Mouse (Mus musculus) adrenal gland, adult (tissue): Measurements from ENCODE around the gene Bcl2l1.

Experiments
- DNase-seq, 2 experiments: peaks; one replicate each; pipeline ENCODE4 v3.0.0; 2022 to 2023; ENCODE audit warnings: low spot score in 1 of 2; ENCODE audit not compliant: inconsistent age in 2 of 2

Gene Bcl2l1

GRCm38 (mm10) chr2:152804408-152805110, 27.0 kb downstream of the Bcl2l1 start:
- peak in 1 of 2 experiments; percentile 79 for DNase-seq

DNA sequence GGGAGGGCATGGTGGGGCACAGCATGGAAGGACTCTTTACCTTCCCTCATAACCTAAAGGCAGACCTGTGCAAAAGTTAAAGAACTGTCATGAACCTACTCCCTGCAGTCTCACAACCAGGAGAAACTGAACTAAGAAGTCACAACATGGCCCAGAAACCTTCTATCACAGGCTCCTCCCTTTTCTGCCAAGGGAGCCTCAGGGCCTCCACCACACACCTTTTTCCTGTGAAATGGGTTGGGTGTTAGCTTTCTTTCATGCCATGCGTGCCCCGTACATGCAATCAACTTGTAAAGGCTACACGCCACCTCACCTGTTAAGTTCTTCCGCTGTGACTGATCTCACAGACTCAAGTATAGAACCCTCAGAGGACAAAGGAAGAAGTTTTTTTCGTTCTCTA, 28.4 kb downstream of the Bcl2l1 start:
- DNase-seq: peak in 1 of 2 experiments; percentile 71

GRCm38 (mm10) chr2:152802303-152802702, 29.2 kb downstream of the Bcl2l1 start:
- no peak for DNase-seq

DNA sequence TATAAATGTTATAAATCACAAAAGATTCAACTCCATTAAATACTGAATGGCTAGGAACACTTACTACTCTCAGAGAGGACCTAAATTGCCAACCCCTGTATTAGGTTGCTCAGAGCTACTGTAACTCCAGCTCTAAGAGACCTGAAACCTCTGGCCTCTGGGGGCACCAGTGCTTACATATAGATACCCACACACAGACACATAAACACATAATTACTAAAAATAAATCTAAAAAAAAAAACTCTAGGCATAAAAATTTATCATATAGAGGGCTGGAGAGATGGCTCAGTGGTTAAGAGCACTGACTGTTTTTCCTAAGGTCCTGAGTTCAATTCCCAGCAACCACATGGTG, 30.8 kb downstream of the Bcl2l1 start:
- DNase-seq: no peak

GRCm38 (mm10) chr2:152799954-152800761, 31.4 kb downstream of the Bcl2l1 start:
- no peak for DNase-seq

DNA sequence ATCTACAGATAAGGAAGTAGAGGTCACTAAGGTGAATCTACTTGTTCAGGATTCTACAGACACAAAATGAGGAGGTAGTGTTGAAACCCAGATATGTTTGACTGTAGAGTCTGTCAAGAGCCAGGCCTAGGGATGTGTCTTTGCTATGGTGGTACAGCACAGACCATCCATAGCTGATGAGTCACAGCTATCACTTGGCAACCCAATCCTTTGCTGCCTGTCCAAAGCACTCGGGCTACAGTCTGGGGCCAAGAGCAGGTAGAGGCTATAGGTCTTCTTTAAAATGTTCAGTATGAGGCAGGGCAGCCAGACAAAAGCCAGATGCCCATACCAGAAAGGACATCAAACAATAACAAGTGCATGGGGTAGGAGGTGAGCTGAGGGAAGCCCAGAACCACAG, 33.9 kb downstream of the Bcl2l1 start:
- no peak for DNase-seq

GRCm38 (mm10) chr2:152794281-152794827, 37.2 kb downstream of the Bcl2l1 start:
- DNase-seq: no peak

DNA sequence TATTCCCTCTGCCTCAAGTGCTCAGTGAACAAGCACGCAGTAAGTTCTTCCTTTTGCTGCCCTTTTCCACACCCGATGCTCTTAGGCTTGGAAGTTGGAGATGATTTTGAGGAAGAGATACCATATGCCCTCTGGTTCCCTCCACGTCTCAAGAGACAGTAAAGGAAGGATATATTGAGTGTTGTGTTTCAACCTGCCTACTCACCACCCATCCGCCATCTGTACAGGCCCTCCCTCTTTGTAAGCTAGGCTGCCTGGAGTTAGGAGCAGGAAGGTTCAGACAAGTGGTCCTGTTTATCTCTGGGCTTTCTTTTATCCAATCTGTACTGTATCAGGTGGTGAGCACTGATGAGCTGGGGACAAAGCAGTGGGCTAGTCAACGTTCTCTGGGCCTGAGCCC, 38.1 kb downstream of the Bcl2l1 start:
- no peak for DNase-seq

DNA sequence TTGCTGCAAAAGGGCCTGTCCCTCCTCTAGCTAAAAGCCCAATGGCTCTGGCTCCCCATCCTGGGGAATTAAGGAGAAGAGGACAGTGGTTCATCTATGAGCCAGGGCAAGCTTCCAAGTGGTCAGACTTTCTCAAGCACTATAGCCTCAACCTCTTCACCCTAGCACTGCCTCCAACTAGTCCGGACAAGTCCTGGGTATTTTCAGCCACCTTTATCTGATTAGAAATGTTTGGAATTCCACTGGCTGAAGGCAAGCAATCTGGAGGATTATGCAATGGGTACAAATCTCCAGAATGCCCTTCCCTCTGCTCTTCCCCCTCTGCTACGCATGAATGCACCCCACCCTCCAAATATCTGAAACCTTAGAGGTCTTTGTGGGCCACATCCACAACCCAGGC, 39.1 kb downstream of the Bcl2l1 start:
- peak in 1 of 2 experiments; percentile 53 for DNase-seq

DNA sequence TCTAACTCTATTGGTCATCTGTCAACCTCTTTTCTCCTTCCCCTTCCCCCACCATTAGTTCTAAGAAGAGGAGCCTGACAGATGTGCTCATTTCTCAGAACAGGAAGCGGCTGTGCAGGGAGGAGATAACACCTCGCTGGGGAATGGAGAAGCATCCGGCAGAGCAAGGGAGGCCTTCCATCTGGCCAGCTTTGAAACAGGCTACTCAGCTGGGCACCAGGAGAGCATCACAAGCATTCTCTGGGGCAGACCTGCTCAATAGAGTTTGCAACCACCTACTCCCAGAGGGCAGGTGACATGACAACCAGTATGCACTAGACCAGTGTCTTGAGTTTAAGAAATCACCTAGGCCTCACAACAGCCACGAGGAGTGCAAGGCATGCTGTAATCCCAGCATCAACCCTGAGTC, 41.9 kb downstream of the Bcl2l1 start:
- peak; percentile 44 to 71 for DNase-seq

- DNase-seq: peak; percentile 63 to 81
These were observed 42.6 kb downstream of the Bcl2l1 start for GRCm38 (mm10) chr2:152788892-152789421.

GRCm38 (mm10) chr2:152787543-152787942, 44.0 kb downstream of the Bcl2l1 start:
- DNase-seq: no peak

DNA sequence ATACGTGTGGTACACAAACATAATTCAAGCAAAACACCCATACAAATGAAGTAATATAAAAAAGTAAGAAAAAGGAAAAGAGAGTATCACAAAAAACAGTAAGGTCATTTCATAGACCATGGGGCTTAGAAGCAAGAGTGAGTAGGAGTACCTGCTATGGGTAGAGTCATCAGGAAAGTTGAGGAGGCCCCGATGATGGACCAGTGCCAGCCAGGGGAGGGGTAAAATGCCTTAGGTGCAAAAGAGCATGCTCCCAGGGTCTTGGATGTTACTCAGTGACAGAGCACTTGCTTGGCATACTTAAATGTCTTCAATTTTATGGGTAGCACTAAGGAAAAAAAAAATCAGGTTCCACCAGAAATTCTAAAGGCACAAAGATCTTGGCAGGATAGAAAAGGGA, 44.4 kb downstream of the Bcl2l1 start:
- peak in 1 of 2 experiments; percentile 49 for DNase-seq

DNA sequence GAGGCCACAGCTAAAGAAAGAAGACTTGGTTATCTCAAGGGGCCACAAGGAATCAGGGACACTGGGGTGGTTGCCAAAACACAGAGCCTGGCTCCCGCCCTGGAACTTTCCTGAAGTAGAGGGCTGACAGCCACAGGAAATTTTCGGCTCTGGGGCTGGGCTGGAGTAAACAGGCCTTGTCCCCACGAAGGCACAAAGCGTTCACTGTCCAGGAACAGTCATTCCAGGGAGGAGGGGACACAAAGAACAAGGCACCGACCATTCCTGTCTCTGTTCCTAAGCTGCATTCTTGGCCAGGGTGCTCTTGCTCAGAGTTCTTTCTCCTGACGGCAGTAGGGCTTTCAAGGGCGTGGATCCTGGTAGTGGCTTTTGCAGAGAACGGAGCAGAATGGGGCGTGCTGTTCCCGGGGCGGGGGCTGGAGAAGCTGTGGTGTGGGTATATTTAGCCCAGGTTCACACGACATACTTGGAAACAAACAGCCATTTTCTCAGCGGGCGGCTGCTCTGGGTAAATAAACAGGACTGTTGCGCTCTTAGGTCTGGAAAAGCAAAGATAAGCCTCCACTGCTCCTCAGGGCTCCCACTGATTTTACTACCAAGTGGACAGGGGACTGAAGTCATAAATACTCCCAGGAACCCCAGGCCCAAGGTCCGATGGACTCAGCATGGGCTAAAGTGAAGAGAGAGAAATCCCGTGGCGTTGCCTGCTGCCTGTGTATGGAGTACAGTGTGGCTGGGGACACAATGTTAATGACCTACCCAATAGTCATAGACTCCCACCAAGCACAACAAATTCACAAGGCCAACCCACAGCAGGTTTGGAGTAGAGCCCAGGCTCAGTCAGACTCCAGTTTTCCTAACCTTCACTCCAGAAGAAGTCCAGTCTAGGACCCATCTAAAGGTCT, 45.8 kb downstream of the Bcl2l1 start:
- peak; percentile 91 to 92 for DNase-seq

GRCm38 (mm10) chr2:152784640-152785039, 46.9 kb downstream of the Bcl2l1 start:
- DNase-seq: peak in 1 of 2 experiments; percentile 55

DNA sequence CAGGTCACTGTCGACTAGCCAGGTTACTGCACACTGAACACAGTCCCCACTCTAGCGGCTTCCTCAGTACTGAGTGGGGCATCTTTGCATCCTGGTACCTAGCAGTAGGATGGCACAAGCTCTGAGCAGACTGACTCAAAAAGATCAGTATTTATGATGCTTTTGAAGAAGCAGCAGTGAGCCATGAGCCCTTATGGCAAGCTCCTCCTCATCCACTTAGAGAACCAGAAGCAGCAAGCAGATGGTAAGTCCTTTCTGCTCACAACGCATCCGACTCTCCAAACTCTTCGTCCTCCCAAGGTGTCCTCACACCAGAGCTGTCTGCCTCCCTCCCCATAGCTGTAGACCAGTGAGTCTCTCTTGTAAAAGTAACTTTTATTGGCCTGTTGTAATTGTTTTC, 48.3 kb downstream of the Bcl2l1 start:
- peak; percentile 24 to 51 for DNase-seq

DNA sequence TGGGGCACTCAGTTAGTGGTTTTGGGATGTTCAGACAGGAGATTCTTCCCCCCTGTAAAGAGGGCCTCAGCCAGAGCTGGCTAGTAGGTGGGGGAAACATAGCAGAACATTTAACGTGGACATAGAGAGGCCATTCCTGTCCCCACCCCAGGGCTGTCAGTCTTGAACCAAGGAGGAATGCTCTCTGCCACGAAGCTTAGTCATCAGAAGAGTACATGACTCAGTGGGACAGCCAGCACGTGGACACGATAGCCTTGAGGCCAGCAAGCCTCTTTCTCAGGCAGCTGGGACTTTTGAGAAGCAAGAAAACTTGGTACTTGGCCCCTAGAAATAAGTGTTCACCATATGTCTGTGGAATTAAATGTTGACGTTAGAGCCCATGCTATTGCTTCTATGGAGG, 48.9 kb downstream of the Bcl2l1 start:
- DNase-seq: peak; percentile 84 to 88

- peak; percentile 51 to 76 for DNase-seq
These were observed 50.4 kb downstream of the Bcl2l1 start for GRCm38 (mm10) chr2:152781031-152781711.

- peak; percentile 53 to 60 for DNase-seq
These were observed 51.1 kb downstream of the Bcl2l1 start for GRCm38 (mm10) chr2:152780466-152780865.

DNA sequence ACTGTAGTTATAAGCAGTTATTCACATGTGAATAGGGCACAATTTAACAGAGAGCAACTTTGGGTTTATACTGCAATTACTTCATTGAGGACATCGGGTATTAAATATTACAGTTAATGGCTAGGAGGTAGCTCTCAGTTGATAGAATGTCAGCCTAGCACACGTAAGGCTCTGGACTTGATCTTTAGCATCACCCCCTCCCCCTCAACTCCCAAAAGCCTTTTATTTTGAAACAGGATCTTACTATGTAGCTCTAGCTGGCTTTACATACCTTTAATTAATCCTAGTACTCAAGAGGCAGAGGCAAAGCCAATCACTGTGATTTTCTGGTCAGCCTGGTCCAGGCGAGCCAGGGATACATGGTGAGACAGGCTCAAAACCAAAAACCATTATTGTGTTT, 54.4 kb downstream of the Bcl2l1 start:
- no peak for DNase-seq
